ENCODE assay signal across 11 mouse cellular contexts in genomic region chr5:118386126-118386525, GRCm38 (mm10).
DNase-seq lines count a peak whose midpoint lies in the region; ATAC-seq and TF ChIP-seq lines count a peak whose summit lies in the region.
"Had no signal": no experiment of that assay in that cellular context is flagged by ENCODE, and none has a peak within 500 bp of the region (broad histone marks: within the 10 kb centered on the region; RNA-seq: fewer than 3 reads in every experiment).

No protein-coding gene starts in this region.

- no peak for TF ChIP-seq EP300 in lung, postnatal 0 days (IDR thresholded peaks at IDR 0.05)

- no peak for TF ChIP-seq POLR2A in brain, embryonic 14.5 days (IDR thresholded peaks at IDR 0.05; ENCODE audit: borderline replicate concordance, extremely low read depth, insufficient read depth, insufficient read length, poor library complexity, severe bottlenecking)

- ATAC-seq in intestine, embryonic 15.5 days = no peak
- no peak for ATAC-seq in intestine, postnatal 0 days
- peak; percentile 61; the same call in 1 of the 2 replicates for ATAC-seq in heart, embryonic 15.5 days (replicated peaks; ENCODE audit: insufficient number of reproducible peaks, insufficient read depth, low FRiP score, low read depth)
- ATAC-seq in lung, postnatal 0 days = peak; percentile 68

- no peak overlapping the region for H3K9ac ChIP-seq in intestine, embryonic 15.5 days
- no peak overlapping the region for H3K9ac ChIP-seq in intestine, postnatal 0 days (ENCODE audit: low read depth, low read length)
- no peak overlapping the region for H3K9ac ChIP-seq in heart, embryonic 15.5 days
- no peak overlapping the region for H3K9ac ChIP-seq in lung, postnatal 0 days (replicated peaks; ENCODE audit: low read depth)
- H3K9ac ChIP-seq: limb, embryonic 13.5 days had no signal

- no peak for TF ChIP-seq CTCF in intestine, postnatal 0 days (IDR thresholded peaks at IDR 0.05; ENCODE audit: low read depth)
- TF ChIP-seq CTCF in brain, embryonic 14.5 days (IDR thresholded peaks at IDR 0.05; ENCODE audit: borderline replicate concordance, extremely low read depth, insufficient read depth, insufficient read length) = no peak
- no peak for TF ChIP-seq CTCF in lung, postnatal 0 days (IDR thresholded peaks at IDR 0.05)

- WGBS in intestine, embryonic 15.5 days = 68% methylated on average over 4 of the region's 4 CpGs
- 65% methylated on average over 4 of the region's 4 CpGs for WGBS in intestine, postnatal 0 days
- WGBS in heart, embryonic 15.5 days = 45% methylated on average over 4 of the region's 4 CpGs
- 38% methylated on average over 4 of the region's 4 CpGs for WGBS in lung, postnatal 0 days
- 81% methylated on average over 4 of the region's 4 CpGs for whole genome bisulfite sequencing in midbrain, embryonic 10.5 days

- peak; percentile 23 for DNase-seq in brain, embryonic 14.5 days (ENCODE audit: low read depth)
- DNase-seq in lung, postnatal 0 days (ENCODE audit: low spot score) = peak; percentile 76
- DNase-seq in left cerebral cortex, adult 9 months (ENCODE audit: low spot score in 2 of 2) = no peak
- no peak for DNase-seq in cerebellum, adult 11 months
- no peak for DNase-seq in midbrain, embryonic 10.5 days (ENCODE audit: low spot score)
- DNase-seq: cerebellum, adult 9-10 months; thymus, postnatal 4 days had no signal

- H3K27ac ChIP-seq in intestine, embryonic 15.5 days = peak overlapping the region; percentile 41; the same call in 1 of the 2 replicates
- H3K27ac ChIP-seq in intestine, postnatal 0 days (ENCODE audit: low read depth, low read length) = no peak overlapping the region
- peak overlapping the region; percentile 54 for H3K27ac ChIP-seq in heart, embryonic 15.5 days
- peak overlapping the region; percentile 52 for H3K27ac ChIP-seq in lung, postnatal 0 days (ENCODE audit: low read length)
- H3K27ac ChIP-seq in midbrain, embryonic 10.5 days (replicated peaks) = no peak overlapping the region
- H3K27ac ChIP-seq: limb, embryonic 13.5 days had no signal

- H3K27me3 ChIP-seq in intestine, embryonic 15.5 days (replicated peaks) = no peaks in the 10 kb centered on the region
- peaks cover 11% of the 10 kb centered on the region; the same call in 1 of the 2 replicates for H3K27me3 ChIP-seq in intestine, postnatal 0 days (replicated peaks; ENCODE audit: control insufficient read depth, insufficient read depth, low read length)
- no peaks in the 10 kb centered on the region; the same call in 1 of the 2 replicates for H3K27me3 ChIP-seq in heart, embryonic 15.5 days
- 0 out of 2 replicates have a peak, but pooled peaks cover 5% of the 10 kb centered on the region for H3K27me3 ChIP-seq in lung, postnatal 0 days (replicated peaks; ENCODE audit: insufficient read depth, low read length)
- peaks cover 42% of the 10 kb centered on the region for H3K27me3 ChIP-seq in midbrain, embryonic 10.5 days (ENCODE audit: low read depth, poor library complexity, severe bottlenecking)
- H3K27me3 ChIP-seq: limb, embryonic 13.5 days had no signal

- no peak overlapping the region for H3K4me3 ChIP-seq in intestine, embryonic 15.5 days (replicated peaks)
- no peak overlapping the region for H3K4me3 ChIP-seq in intestine, postnatal 0 days (ENCODE audit: low read depth, low read length)
- no peak overlapping the region for H3K4me3 ChIP-seq in heart, embryonic 15.5 days
- H3K4me3 ChIP-seq in lung, postnatal 0 days (ENCODE audit: low read depth, low read length) = no peak overlapping the region
- H3K4me3 ChIP-seq in midbrain, embryonic 10.5 days = no peak overlapping the region
- H3K4me3 ChIP-seq: limb, embryonic 13.5 days had no signal

- H3K4me1 ChIP-seq in intestine, embryonic 15.5 days (replicated peaks) = peaks cover 3% of the 10 kb centered on the region; the same call in 1 of the 2 replicates
- 0 out of 2 replicates have a peak, but pooled peaks cover 6% of the 10 kb centered on the region for H3K4me1 ChIP-seq in intestine, postnatal 0 days (replicated peaks; ENCODE audit: control insufficient read depth, insufficient read depth, low read length)
- H3K4me1 ChIP-seq in heart, embryonic 15.5 days (replicated peaks) = peaks cover 14% of the 10 kb centered on the region
- no peaks in the 10 kb centered on the region for H3K4me1 ChIP-seq in lung, postnatal 0 days (ENCODE audit: insufficient read depth, low read depth, low read length)
- peaks cover 12% of the 10 kb centered on the region for H3K4me1 ChIP-seq in midbrain, embryonic 10.5 days

- H3K36me3 ChIP-seq in intestine, embryonic 15.5 days = no peaks in the 10 kb centered on the region
- no peaks in the 10 kb centered on the region for H3K36me3 ChIP-seq in intestine, postnatal 0 days (ENCODE audit: control insufficient read depth, insufficient read depth)
- no peaks in the 10 kb centered on the region for H3K36me3 ChIP-seq in heart, embryonic 15.5 days
- no peaks in the 10 kb centered on the region for H3K36me3 ChIP-seq in lung, postnatal 0 days (ENCODE audit: insufficient read depth, low read length)
- no peaks in the 10 kb centered on the region for H3K36me3 ChIP-seq in midbrain, embryonic 10.5 days
- H3K36me3 ChIP-seq: limb, embryonic 13.5 days had no signal

- H3K4me2 ChIP-seq in intestine, embryonic 15.5 days (replicated peaks) = no peak overlapping the region
- H3K4me2 ChIP-seq in intestine, postnatal 0 days (replicated peaks; ENCODE audit: low read depth) = no peak overlapping the region
- H3K4me2 ChIP-seq in heart, embryonic 15.5 days = no peak overlapping the region
- H3K4me2 ChIP-seq in lung, postnatal 0 days (replicated peaks; ENCODE audit: low read depth, low read length) = no peak overlapping the region
- H3K4me2 ChIP-seq: limb, embryonic 13.5 days had no signal

- H3K9me3 ChIP-seq in intestine, embryonic 15.5 days = peaks cover 9% of the 10 kb centered on the region; the same call in 1 of the 2 replicates
- no peaks in the 10 kb centered on the region; the same call in 1 of the 2 replicates for H3K9me3 ChIP-seq in intestine, postnatal 0 days (ENCODE audit: control insufficient read depth)
- peaks cover 4% of the 10 kb centered on the region; the same call in 1 of the 2 replicates for H3K9me3 ChIP-seq in heart, embryonic 15.5 days (replicated peaks)
- H3K9me3 ChIP-seq in lung, postnatal 0 days (ENCODE audit: low read length) = peaks cover 9% of the 10 kb centered on the region
- H3K9me3 ChIP-seq in midbrain, embryonic 10.5 days (replicated peaks) = peaks cover 22% of the 10 kb centered on the region

Comparison
In these comparisons a context has a peak if more than half of its experiments do, and no peak if none do; other contexts are left out.
1. H3K27ac ChIP-seq: peak in intestine, embryonic 15.5 days (single experiment), heart, embryonic 15.5 days (single experiment) and lung, postnatal 0 days (single experiment); none in intestine, postnatal 0 days (single experiment) and midbrain, embryonic 10.5 days (single experiment).
2. ATAC-seq: peak in heart, embryonic 15.5 days (single experiment) and lung, postnatal 0 days (single experiment); none in intestine, embryonic 15.5 days (single experiment) and intestine, postnatal 0 days (single experiment).
3. DNase-seq: peak in brain, embryonic 14.5 days (single experiment) and lung, postnatal 0 days (single experiment); none in left cerebral cortex, adult 9 months (0 of 2), cerebellum, adult 11 months (single experiment) and midbrain, embryonic 10.5 days (single experiment).